Mouse (Mus musculus) induced T-regulatory cell, adult 2 months (primary cell): ENCODE measurements at regions not wholly inside any gene's neighbourhood (a gene's known extent, or its start where the extent isn't known, plus 50 kb on each side); places are given as distances from the start of the nearest gene placed in this dataset.

Source experiments
- DNase-seq: peaks from one replicate; pipeline ENCODE4 v3.0.0-alpha.2; 2012; ENCODE audit warnings: low read depth

GRCm38 (mm10) chr10:37711459-37711858 lies 572.7 kb upstream of the Marcks start:
- no peak for DNase-seq

- no peak for DNase-seq
Observed at GRCm38 (mm10) chr10:37694041-37694690, 555.4 kb upstream of the Marcks start.

- no peak for DNase-seq
Observed at GRCm38 (mm10) chr10:37692851-37693250, 554.1 kb upstream of the Marcks start.

- DNase-seq = no peak
Observed at GRCm38 (mm10) chr10:37691939-37692338, 553.2 kb upstream of the Marcks start.

GRCm38 (mm10) chr10:37683101-37683500 lies 544.4 kb upstream of the Marcks start:
- no peak for DNase-seq

GRCm38 (mm10) chr10:37680601-37681000 lies 541.9 kb upstream of the Marcks start:
- DNase-seq = no peak

- DNase-seq = no peak
Observed at GRCm38 (mm10) chr10:37677826-37678225, 539.1 kb upstream of the Marcks start.

GRCm38 (mm10) chr10:37668827-37669226 lies 530.1 kb upstream of the Marcks start:
- no peak for DNase-seq

- DNase-seq = no peak
Observed at GRCm38 (mm10) chr10:37667031-37667745, 528.5 kb upstream of the Marcks start.

- DNase-seq = no peak
Observed at GRCm38 (mm10) chr10:37666535-37666934, 527.8 kb upstream of the Marcks start.

GRCm38 (mm10) chr10:37637001-37637562 lies 498.4 kb upstream of the Marcks start:
- DNase-seq = no peak

GRCm38 (mm10) chr10:37636421-37636820 lies 497.7 kb upstream of the Marcks start:
- DNase-seq = no peak

- no peak for DNase-seq
Observed at GRCm38 (mm10) chr10:37630403-37630802, 491.7 kb upstream of the Marcks start.

GRCm38 (mm10) chr10:37627900-37628299 lies 489.2 kb upstream of the Marcks start:
- no peak for DNase-seq

- no peak for DNase-seq
Observed at GRCm38 (mm10) chr10:37626758-37627201, 488.1 kb upstream of the Marcks start.

- DNase-seq = no peak
Observed at GRCm38 (mm10) chr10:37625972-37626757, 487.4 kb upstream of the Marcks start.

GRCm38 (mm10) chr10:37623041-37623440 lies 484.3 kb upstream of the Marcks start:
- DNase-seq = no peak

- no peak for DNase-seq
Observed at GRCm38 (mm10) chr10:37618606-37619005, 479.9 kb upstream of the Marcks start.

GRCm38 (mm10) chr10:37617708-37618300 lies 479.1 kb upstream of the Marcks start:
- no peak for DNase-seq

GRCm38 (mm10) chr10:37615926-37616691 lies 477.4 kb upstream of the Marcks start:
- DNase-seq = no peak

GRCm38 (mm10) chr10:37613936-37614335 lies 475.2 kb upstream of the Marcks start:
- DNase-seq = no peak
